Mouse (Mus musculus) spleen, adult 2 months (tissue): ENCODE results near the gene Cfap61. TPM values are rescaled to one million over a fixed set of nuclear protein-coding genes. Genes with fewer than 3 reads are reported as not detected.

Experiments used
- DNase-seq, 2 experiments: peaks; one replicate each; pipeline versions ENCODE4 v3.0.0 to v3.0.0-alpha.2; 2012 to 2021; ENCODE audit warnings: low spot score in 2 of 2, low read depth in 1 of 2
- H3K27ac ChIP-seq: fragments of 200-500 bp; 2 replicates; pipeline ENCODE4 v1.5.1; 2012; ENCODE audit warnings: low read length, inconsistent platforms; ENCODE audit not compliant: insufficient read depth
- H3K27me3 ChIP-seq: fragments of 200-500 bp; 2 replicates; pipeline ENCODE4 v1.6.1; 2012; ENCODE audit warnings: mild to moderate bottlenecking, moderate library complexity, low read length, inconsistent platforms; ENCODE audit not compliant: control insufficient read depth, insufficient read depth
- H3K36me3 ChIP-seq: fragments of 200-500 bp; 2 replicates; pipeline ENCODE4 v1.6.1; 2012; ENCODE audit warnings: mild to moderate bottlenecking, low read length, inconsistent platforms; ENCODE audit not compliant: control insufficient read depth, insufficient read depth
- H3K4me1 ChIP-seq: fragments of 200-500 bp; 2 replicates; pipeline ENCODE4 v1.6.1; 2011; ENCODE audit warnings: inconsistent platforms; ENCODE audit not compliant: control insufficient read depth, insufficient read depth, insufficient read length
- H3K4me3 ChIP-seq: fragments of 200-500 bp; 2 replicates; pipeline ENCODE4 v1.5.1; 2011; ENCODE audit warnings: mild to moderate bottlenecking, inconsistent platforms; ENCODE audit not compliant: insufficient read depth, insufficient read length; ENCODE audit errors: extremely low read depth
- CTCF ChIP-seq: fragments of 200-500 bp; IDR thresholded peaks from 2 replicates; pipeline ENCODE4 v1.5.1; 2011; ENCODE audit warnings: mild to moderate bottlenecking, inconsistent platforms; ENCODE audit not compliant: insufficient read depth, insufficient read length, insufficient replicate concordance; ENCODE audit errors: extremely low read depth
- POLR2A ChIP-seq: fragments of 200-500 bp; IDR thresholded peaks from 2 replicates; pipeline ENCODE4 v1.6.1; 2011; ENCODE audit warnings: low read depth, low read length, inconsistent platforms
- WGBS: fragments of 180-500 bp; shearing (Covaris S2); methylation state at CpG from one replicate; pipeline ENCODE4 v1.1.7; 2018; 5-methylcytosine and 5-hydroxymethylcytosine counted together
- polyA plus RNA-seq: library from polyadenylated mRNA; depleted of rRNA; stranded (reverse); fragments of >200 nt; gene quantifications from 2 replicates; pipeline ENCODE4 v1.2.3, GENCODE M21; 2012

Cfap61 gene
- polyA plus RNA-seq, 1 experiment = 0.40 TPM

DNA sequence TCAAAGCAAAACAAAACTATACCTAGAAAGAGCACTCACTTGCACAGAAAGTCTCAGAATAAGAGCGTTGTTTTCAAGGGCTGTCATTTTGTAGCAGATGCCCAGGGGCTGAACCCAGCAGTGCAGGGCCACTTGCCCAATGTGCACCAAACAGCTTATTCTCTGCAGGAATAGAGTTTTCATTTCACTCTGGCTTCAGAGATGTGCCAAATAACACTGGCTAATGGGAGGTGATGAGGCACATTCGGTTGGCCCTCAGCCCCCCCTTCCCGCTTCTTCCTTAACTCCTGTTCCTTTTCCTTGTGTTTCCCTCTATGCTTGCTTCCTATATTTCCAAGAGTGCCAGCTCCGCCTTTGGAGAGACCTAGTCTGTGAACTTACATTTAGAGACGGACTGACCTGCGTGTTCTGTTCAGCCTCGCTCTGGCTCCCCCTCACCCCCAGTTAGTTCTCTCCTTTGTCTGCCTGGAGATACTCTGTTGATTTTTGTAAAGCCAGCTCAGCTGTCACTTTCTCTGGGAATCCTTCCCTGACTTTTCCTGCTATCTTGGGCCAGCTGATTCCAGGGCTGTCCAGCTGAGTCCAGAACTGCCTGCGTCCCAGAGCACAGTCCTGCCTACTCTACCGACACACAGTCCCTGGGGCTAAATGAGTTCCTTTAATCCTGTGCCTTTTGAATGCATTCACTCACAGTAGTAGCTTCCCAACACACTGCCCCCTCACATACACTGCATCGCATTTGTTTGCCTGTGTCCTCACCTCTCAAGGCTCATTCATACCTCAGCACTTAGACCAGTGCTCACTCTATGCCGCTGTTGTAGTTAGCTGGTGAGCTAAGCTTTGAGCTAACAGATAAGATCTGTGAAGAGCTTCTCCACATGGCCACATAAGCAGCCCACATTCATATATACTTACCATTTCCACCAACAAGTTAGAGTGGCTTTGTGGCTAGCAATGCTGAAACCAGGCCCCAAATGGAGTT lies 128.8 kb downstream of the Cfap61 start:
- Histone ChIP-seq H3K27me3 (no peaks in the 10 kb centered on the region), H3K4me1 (no peaks in the 10 kb centered on the region), H3K27ac (no peak overlapping the region), H3K36me3 (no peaks in the 10 kb centered on the region), H3K4me3 (no peak overlapping the region)
- TF ChIP-seq CTCF = no peak
- TF ChIP-seq POLR2A = no peak
- WGBS = 92% methylated on average over 11 of the region's 11 CpGs
- no peak for DNase-seq

GRCm38 (mm10) chr2:146067364-146067763 lies 132.8 kb downstream of the Cfap61 start:
- H3K36me3 ChIP-seq = no peaks in the 10 kb centered on the region
- no peaks in the 10 kb centered on the region for H3K27me3 ChIP-seq
- no peak overlapping the region for H3K4me3 ChIP-seq
- H3K27ac ChIP-seq = no peak overlapping the region
- WGBS = 56% methylated on average over 4 of the region's 4 CpGs
- no peaks in the 10 kb centered on the region for H3K4me1 ChIP-seq
- no peak for DNase-seq
- TF ChIP-seq CTCF (no peak), POLR2A (no peak)

GRCm38 (mm10) chr2:146073300-146073699 lies 138.7 kb downstream of the Cfap61 start:
- no peaks in the 10 kb centered on the region for H3K4me1 ChIP-seq
- WGBS = 84% methylated on average over 6 of the region's 6 CpGs
- no peak for DNase-seq
- H3K27me3 ChIP-seq = no peaks in the 10 kb centered on the region
- H3K4me3 ChIP-seq = no peak overlapping the region
- no peak overlapping the region for H3K27ac ChIP-seq
- no peaks in the 10 kb centered on the region for H3K36me3 ChIP-seq
- TF ChIP-seq POLR2A (no peak), CTCF (no peak)

DNA sequence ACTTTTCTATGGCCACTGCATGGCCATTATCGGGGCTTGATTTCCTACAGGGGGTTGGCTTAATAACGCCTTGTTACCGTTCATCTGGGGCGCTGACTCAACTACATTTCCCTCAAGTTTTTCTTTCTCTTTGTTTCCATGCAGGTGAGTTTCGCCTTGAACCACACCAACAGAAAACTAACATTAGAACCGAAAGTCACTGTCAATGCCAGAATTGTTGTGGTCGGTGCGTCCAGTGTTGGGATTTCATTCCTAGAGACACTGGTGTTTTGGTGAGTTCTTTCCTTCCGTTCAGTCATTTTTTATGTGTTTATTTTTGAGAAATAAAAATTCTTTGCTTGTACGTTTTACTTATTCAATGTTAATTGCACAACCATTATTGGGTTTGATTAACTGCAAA lies 142.5 kb downstream of the Cfap61 start:
- TF ChIP-seq POLR2A (no peak), CTCF (no peak)
- DNase-seq = no peak
- no peak overlapping the region for H3K27ac ChIP-seq
- no peaks in the 10 kb centered on the region for H3K36me3 ChIP-seq
- no peaks in the 10 kb centered on the region for H3K4me1 ChIP-seq
- no peak overlapping the region for H3K4me3 ChIP-seq
- WGBS = 89% methylated on average over 10 of the region's 10 CpGs
- no peaks in the 10 kb centered on the region for H3K27me3 ChIP-seq

DNA sequence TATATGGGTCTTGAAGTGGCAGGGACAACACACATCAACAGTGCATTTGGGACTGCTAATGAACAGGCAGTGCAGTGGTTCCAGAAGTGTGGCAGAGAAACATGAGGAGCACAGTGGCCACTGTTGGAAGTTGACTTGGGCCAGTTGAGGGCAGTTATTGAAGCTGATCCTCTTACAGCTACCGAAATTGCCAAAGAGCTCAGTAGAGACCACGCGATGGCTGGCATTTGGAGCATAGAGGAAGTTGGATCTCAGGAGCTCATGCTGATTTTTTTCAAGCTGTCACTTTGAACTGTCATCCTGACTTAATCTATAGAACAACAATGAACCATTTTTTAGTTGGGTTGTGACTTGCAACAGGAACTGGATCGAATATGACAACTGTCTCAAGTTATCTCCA lies 145.7 kb downstream of the Cfap61 start:
- H3K4me1 ChIP-seq = no peaks in the 10 kb centered on the region
- WGBS = 89% methylated on average over 4 of the region's 4 CpGs
- no peak for TF ChIP-seq CTCF
- no peak for TF ChIP-seq POLR2A

DNA sequence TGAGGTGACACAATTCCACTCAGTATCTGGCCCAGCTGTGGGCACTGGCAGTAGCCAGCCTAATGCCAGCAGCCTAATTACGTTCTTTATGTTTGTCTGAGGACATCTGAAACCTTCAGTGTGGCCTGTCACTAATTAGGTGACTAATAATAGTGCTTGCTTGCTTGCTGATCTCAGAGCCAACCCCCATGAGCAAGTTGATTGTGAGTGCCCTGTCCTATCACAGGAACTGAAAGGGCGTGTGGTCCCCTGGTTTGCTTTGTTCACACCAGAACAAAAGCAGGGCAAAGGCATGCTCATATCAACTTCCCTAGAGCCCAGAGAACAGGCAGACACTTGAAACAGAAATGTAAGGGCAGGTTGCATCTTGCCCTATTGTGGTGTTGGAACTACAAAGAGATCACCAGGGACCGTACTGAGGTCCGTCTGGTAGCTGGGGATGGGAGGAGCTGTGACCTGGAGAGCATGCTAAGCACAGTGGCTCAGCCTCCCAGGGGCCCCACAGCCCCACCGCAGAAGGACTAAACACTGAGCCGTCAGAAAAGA lies 148.8 kb downstream of the Cfap61 start:
- H3K4me1 ChIP-seq = no peaks in the 10 kb centered on the region
- TF ChIP-seq CTCF (no peak), POLR2A (no peak)
- no peaks in the 10 kb centered on the region for H3K36me3 ChIP-seq
- DNase-seq = no peak
- H3K27ac ChIP-seq = no peak overlapping the region
- 84% methylated on average over 6 of the region's 6 CpGs for WGBS
- H3K4me3 ChIP-seq = no peak overlapping the region
- H3K27me3 ChIP-seq = no peaks in the 10 kb centered on the region

More for the DNA sequence above, 145.7 kb downstream of the Cfap61 start:
- no peak for DNase-seq
- H3K4me3 ChIP-seq = no peak overlapping the region
- H3K27me3 ChIP-seq = no peaks in the 10 kb centered on the region
- H3K27ac ChIP-seq = no peak overlapping the region
- H3K36me3 ChIP-seq = no peaks in the 10 kb centered on the region

- Histone ChIP-seq H3K36me3 (no peaks in the 10 kb centered on the region), H3K27me3 (no peaks in the 10 kb centered on the region), H3K4me3 (no peak overlapping the region), H3K27ac (no peak overlapping the region), H3K4me1 (no peaks in the 10 kb centered on the region)
- no peak for DNase-seq
- no peak for TF ChIP-seq CTCF
- no peak for TF ChIP-seq POLR2A
- WGBS = 97% methylated on average over 1 of the region's 1 CpGs
These were observed 152.8 kb downstream of the Cfap61 start for GRCm38 (mm10) chr2:146087411-146087810.
